Mouse (Mus musculus): ENCODE results near the gene Cabin1. TPM values are rescaled to one million over a fixed set of nuclear protein-coding genes. Genes with fewer than 3 reads are reported as not detected.

Gene Cabin1
- polyA plus RNA-seq, 1 experiment = 39.0 TPM

DNA sequence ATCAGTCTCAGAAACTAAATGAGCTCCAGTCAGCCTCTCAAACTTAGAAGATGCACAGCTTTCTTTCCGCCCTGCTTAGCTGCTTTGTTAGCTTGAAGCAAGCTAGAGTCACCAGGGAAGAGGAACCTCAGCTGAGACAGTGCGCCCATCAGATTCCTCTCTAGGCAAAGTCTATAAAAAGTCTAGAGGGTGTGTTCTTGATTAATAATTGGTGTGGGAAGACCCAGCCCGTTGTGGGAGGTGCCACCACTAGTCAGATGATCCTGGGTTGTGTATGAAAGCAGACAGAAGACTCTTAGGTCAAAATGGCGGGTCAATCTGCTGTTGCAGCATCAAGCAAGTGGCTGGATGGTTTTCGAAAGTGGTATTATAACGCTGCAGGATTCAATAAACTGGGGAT, 2.7 kb upstream of the Cabin1 start:
- WGBS = 59% methylated on average over 6 of the region's 6 CpGs
- Histone ChIP-seq H3K27ac (ENCODE audit: insufficient read depth, low read depth, low read length) (no peak overlapping the region; the same call in 1 of the 2 replicates), H3K36me3 (ENCODE audit: control insufficient read depth, insufficient read depth, low read length) (no peaks in the 10 kb centered on the region)

GRCm38 (mm10) chr10:75764519-75765473, 655 bp upstream of the Cabin1 start:
- Histone ChIP-seq H3K4me1 (ENCODE audit: control insufficient read depth, insufficient read depth, insufficient read length, low read length) (peaks cover 6% of the 10 kb centered on the region), H3K4me3 (ENCODE audit: low read depth, low read length) (peak overlapping the region; percentile 95), H3K27me3 (ENCODE audit: control insufficient read depth, insufficient read depth, low read length) (no peaks in the 10 kb centered on the region), H3K36me3 (ENCODE audit: control insufficient read depth, insufficient read depth, low read length) (0 out of 2 replicates have a peak, but pooled peaks cover 3% of the 10 kb centered on the region), H3K27ac (ENCODE audit: insufficient read depth, low read depth, low read length) (peak overlapping the region; percentile 56)
- WGBS = under 1% methylated on average over 27 of the region's 27 CpGs
- TF ChIP-seq CTCF (IDR thresholded peaks at IDR 0.05; ENCODE audit: extremely low read depth, insufficient read length, insufficient replicate concordance, low read depth, low read length) = peak; percentile 85; the same call in 1 of the 2 replicates
- no peak for TF ChIP-seq POLR2A (IDR thresholded peaks at IDR 0.05; ENCODE audit: low read depth, low read length)

More for the DNA sequence above, 2.7 kb upstream of the Cabin1 start:
- Histone ChIP-seq H3K4me3 (ENCODE audit: low read depth, low read length) (no peak overlapping the region), H3K27me3 (ENCODE audit: control insufficient read depth, insufficient read depth, low read length) (no peaks in the 10 kb centered on the region), H3K4me1 (ENCODE audit: control insufficient read depth, insufficient read depth, insufficient read length, low read length) (peaks cover 6% of the 10 kb centered on the region)
- TF ChIP-seq POLR2A (IDR thresholded peaks at IDR 0.05; ENCODE audit: low read depth, low read length) (no peak), CTCF (IDR thresholded peaks at IDR 0.05; ENCODE audit: extremely low read depth, insufficient read length, insufficient replicate concordance, low read depth, low read length) (no peak)

GRCm38 (mm10) chr10:75762413-75762812, 1.7 kb downstream of the Cabin1 start:
- Histone ChIP-seq H3K27ac (ENCODE audit: insufficient read depth, low read depth, low read length) (no peak overlapping the region), H3K4me1 (ENCODE audit: control insufficient read depth, insufficient read depth, insufficient read length, low read length) (peaks cover 6% of the 10 kb centered on the region), H3K36me3 (ENCODE audit: control insufficient read depth, insufficient read depth, low read length) (peaks cover 9% of the 10 kb centered on the region), H3K4me3 (ENCODE audit: low read depth, low read length) (no peak overlapping the region), H3K27me3 (ENCODE audit: control insufficient read depth, insufficient read depth, low read length) (no peaks in the 10 kb centered on the region)
- WGBS = 83% methylated on average over 3 of the region's 3 CpGs
- TF ChIP-seq POLR2A (IDR thresholded peaks at IDR 0.05; ENCODE audit: low read depth, low read length) = no peak
- no peak for TF ChIP-seq CTCF (IDR thresholded peaks at IDR 0.05; ENCODE audit: extremely low read depth, insufficient read length, insufficient replicate concordance, low read depth, low read length)

- Histone ChIP-seq H3K27ac (ENCODE audit: insufficient read depth, low read depth, low read length) (no peak overlapping the region), H3K36me3 (ENCODE audit: control insufficient read depth, insufficient read depth, low read length) (peaks cover 12% of the 10 kb centered on the region), H3K27me3 (ENCODE audit: control insufficient read depth, insufficient read depth, low read length) (no peaks in the 10 kb centered on the region), H3K4me1 (ENCODE audit: control insufficient read depth, insufficient read depth, insufficient read length, low read length) (peaks cover 3% of the 10 kb centered on the region; the same call in 1 of the 2 replicates), H3K4me3 (ENCODE audit: low read depth, low read length) (no peak overlapping the region)
- TF ChIP-seq CTCF (IDR thresholded peaks at IDR 0.05; ENCODE audit: extremely low read depth, insufficient read length, insufficient replicate concordance, low read depth, low read length) (no peak), POLR2A (IDR thresholded peaks at IDR 0.05; ENCODE audit: low read depth, low read length) (no peak)
- 97% methylated on average over 3 of the region's 3 CpGs for WGBS
Measured at GRCm38 (mm10) chr10:75760311-75760710, 3.8 kb downstream of the Cabin1 start.

- no peaks in the 10 kb centered on the region for H3K27me3 ChIP-seq (ENCODE audit: control insufficient read depth, insufficient read depth, low read length)
- no peak for TF ChIP-seq POLR2A (IDR thresholded peaks at IDR 0.05; ENCODE audit: low read depth, low read length)
- no peak for TF ChIP-seq CTCF (IDR thresholded peaks at IDR 0.05; ENCODE audit: extremely low read depth, insufficient read length, insufficient replicate concordance, low read depth, low read length)
- H3K4me3 ChIP-seq (ENCODE audit: low read depth, low read length) = no peak overlapping the region
- no peak overlapping the region for H3K27ac ChIP-seq (ENCODE audit: insufficient read depth, low read depth, low read length)
- no peaks in the 10 kb centered on the region for H3K4me1 ChIP-seq (ENCODE audit: control insufficient read depth, insufficient read depth, insufficient read length, low read length)
- peaks cover 45% of the 10 kb centered on the region for H3K36me3 ChIP-seq (ENCODE audit: control insufficient read depth, insufficient read depth, low read length)
- WGBS = 80% methylated on average over 11 of the region's 11 CpGs
Measured at GRCm38 (mm10) chr10:75756719-75757118, 7.4 kb downstream of the Cabin1 start.

DNA sequence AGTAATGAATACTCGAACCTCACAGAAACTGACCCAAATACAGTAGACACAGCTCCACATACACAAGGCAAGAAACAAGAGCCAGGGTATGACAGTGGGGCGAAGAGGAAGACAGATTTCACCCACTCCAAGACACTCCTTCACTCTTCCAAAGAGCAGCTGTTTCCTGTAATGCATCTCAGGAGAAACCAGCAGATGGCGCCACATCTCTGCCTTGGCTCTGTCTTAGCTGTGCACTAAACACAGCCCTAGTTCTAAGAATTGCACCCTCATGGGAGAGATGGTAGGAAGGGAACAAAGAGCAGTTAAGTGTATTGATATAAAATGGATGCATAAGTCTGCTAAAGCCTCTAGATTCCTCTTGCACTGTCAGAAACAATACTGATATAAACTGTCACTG, 20.1 kb downstream of the Cabin1 start:
- peaks cover 62% of the 10 kb centered on the region for H3K36me3 ChIP-seq (ENCODE audit: control insufficient read depth, insufficient read depth, low read length)
- 40% methylated on average over 3 of the region's 3 CpGs for WGBS

DNA sequence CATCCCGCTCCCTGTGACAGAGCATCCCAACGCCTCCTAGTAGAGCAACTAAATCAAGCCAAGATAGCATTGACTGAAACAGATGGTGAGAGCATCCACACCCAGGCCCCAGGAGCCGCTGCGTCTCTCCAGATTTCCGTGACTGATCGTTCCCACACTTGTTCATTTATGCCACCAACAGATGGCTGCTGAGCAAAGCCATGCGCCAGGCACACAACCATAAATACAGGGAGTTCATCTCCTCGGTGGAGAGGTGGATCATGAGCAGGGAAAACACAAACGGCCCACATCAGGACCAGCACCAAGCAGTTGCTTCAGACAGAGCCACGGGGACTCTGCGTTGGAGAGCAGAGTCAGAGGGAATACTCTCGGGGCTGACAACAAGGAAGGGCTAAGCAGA, 20.8 kb downstream of the Cabin1 start:
- Histone ChIP-seq H3K36me3 (ENCODE audit: control insufficient read depth, insufficient read depth, low read length) (peaks cover 63% of the 10 kb centered on the region), H3K4me1 (ENCODE audit: control insufficient read depth, insufficient read depth, insufficient read length, low read length) (no peaks in the 10 kb centered on the region; the same call in 1 of the 2 replicates), H3K27ac (ENCODE audit: insufficient read depth, low read depth, low read length) (no peak overlapping the region), H3K27me3 (ENCODE audit: control insufficient read depth, insufficient read depth, low read length) (no peaks in the 10 kb centered on the region), H3K4me3 (ENCODE audit: low read depth, low read length) (no peak overlapping the region)
- 90% methylated on average over 12 of the region's 12 CpGs for WGBS
- TF ChIP-seq POLR2A (IDR thresholded peaks at IDR 0.05; ENCODE audit: low read depth, low read length) (no peak), CTCF (IDR thresholded peaks at IDR 0.05; ENCODE audit: extremely low read depth, insufficient read length, insufficient replicate concordance, low read depth, low read length) (no peak)

More for the DNA sequence above, 20.1 kb downstream of the Cabin1 start:
- TF ChIP-seq POLR2A (IDR thresholded peaks at IDR 0.05; ENCODE audit: low read depth, low read length) (no peak), CTCF (IDR thresholded peaks at IDR 0.05; ENCODE audit: extremely low read depth, insufficient read length, insufficient replicate concordance, low read depth, low read length) (peak; percentile 70; the same call in 1 of the 2 replicates)
- H3K4me1 ChIP-seq (ENCODE audit: control insufficient read depth, insufficient read depth, insufficient read length, low read length) = no peaks in the 10 kb centered on the region; the same call in 1 of the 2 replicates
- no peaks in the 10 kb centered on the region for H3K27me3 ChIP-seq (ENCODE audit: control insufficient read depth, insufficient read depth, low read length)
- no peak overlapping the region for H3K27ac ChIP-seq (ENCODE audit: insufficient read depth, low read depth, low read length)
- no peak overlapping the region for H3K4me3 ChIP-seq (ENCODE audit: low read depth, low read length)
